Mouse (Mus musculus): ENCODE measurements at regions not wholly inside any gene's neighbourhood (a gene's known extent, or its start where the extent isn't known, plus 50 kb on each side); places are given as distances from the start of the nearest gene placed in this dataset.
A peak's percentile ranks its signal among the peaks of the same experiment; 100 is the strongest.

DNA sequence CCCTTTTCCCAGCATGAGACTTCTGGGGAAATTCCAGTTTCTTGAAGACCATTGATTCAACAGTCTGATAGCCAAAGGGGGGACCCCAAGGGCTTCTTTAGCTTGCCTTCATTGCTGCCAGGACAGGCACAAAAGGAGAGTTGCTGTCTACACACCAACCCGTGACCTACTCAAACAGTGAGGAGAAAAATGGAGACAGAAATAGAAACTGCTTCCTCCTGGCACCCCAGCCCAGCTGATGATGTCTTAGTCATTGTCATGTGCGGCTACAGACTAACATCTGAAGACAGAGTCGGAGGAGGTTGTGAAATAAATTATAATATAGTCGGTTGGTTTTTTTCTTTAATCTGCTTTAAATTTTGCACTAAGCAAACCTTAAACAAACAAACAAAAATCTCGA is 243.2 kb upstream of the Jmjd1c start:
- H3K36me3 ChIP-seq (replicated peaks; ENCODE audit: insufficient read depth, low read length): no peaks in the 10 kb centered on the region
- TF ChIP-seq EP300 (IDR thresholded peaks at IDR 0.05; ENCODE audit: low read depth) (no peak), CTCF (IDR thresholded peaks at IDR 0.05; ENCODE audit: low read depth) (no peak)
- H3K9me3 ChIP-seq (ENCODE audit: low read length): no peaks in the 10 kb centered on the region
- H3K4me3 ChIP-seq (ENCODE audit: low read depth, low read length): no peak overlapping the region
- no peak for DNase-seq
- no peak overlapping the region for H3K9ac ChIP-seq (replicated peaks)
- no peaks in the 10 kb centered on the region for H3K27me3 ChIP-seq (ENCODE audit: insufficient read depth, low read length)
- 21% methylated on average over 5 of the region's 5 CpGs for WGBS (ENCODE audit: insufficient replicate concordance)
- peak; percentile 61; the same call in 1 of the 2 replicates for ATAC-seq
- H3K4me1 ChIP-seq (ENCODE audit: insufficient read depth): 0 out of 2 replicates have a peak, but pooled peaks cover 4% of the 10 kb centered on the region
- H3K4me2 ChIP-seq (ENCODE audit: low read depth, low read length): peak overlapping the region; percentile 47
- H3K27ac ChIP-seq (ENCODE audit: low read depth): 0 out of 2 replicates have a peak overlapping the region, but pooled peaks have one; percentile 5

DNA sequence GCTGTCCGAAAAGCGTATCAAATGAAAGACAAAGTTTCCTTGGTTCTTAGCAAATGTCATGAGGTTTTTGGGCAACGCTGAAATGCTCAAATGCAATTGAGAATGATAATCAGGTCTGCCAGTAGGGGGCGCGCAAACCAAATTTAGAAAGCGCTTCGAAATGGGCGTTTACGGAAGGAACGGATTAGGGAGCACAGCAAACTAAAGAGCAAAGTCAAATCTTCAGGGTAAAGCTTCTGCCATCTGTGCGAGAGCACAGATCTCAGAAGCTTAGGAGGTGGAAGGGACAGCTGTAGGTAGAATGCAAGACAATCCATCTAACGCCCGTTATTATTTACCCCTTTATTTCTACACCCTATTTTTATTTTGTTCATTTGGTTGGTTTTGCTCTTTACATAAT is 242.7 kb upstream of the Jmjd1c start:
- Histone ChIP-seq H3K27me3 (ENCODE audit: insufficient read depth, low read length) (no peaks in the 10 kb centered on the region), H3K9ac (replicated peaks) (no peak overlapping the region), H3K27ac (ENCODE audit: low read depth) (0 out of 2 replicates have a peak overlapping the region, but pooled peaks have one; percentile 5), H3K4me3 (ENCODE audit: low read depth, low read length) (no peak overlapping the region), H3K36me3 (replicated peaks; ENCODE audit: insufficient read depth, low read length) (no peaks in the 10 kb centered on the region), H3K4me1 (ENCODE audit: insufficient read depth) (0 out of 2 replicates have a peak, but pooled peaks cover 3% of the 10 kb centered on the region), H3K4me2 (ENCODE audit: low read depth, low read length) (peak overlapping the region; percentile 47), H3K9me3 (ENCODE audit: low read length) (no peaks in the 10 kb centered on the region)
- TF ChIP-seq EP300 (IDR thresholded peaks at IDR 0.05; ENCODE audit: low read depth) (no peak), CTCF (IDR thresholded peaks at IDR 0.05; ENCODE audit: low read depth) (peak; percentile 91)
- ATAC-seq: peak; percentile 54
- peak; percentile 84 for DNase-seq
- WGBS (ENCODE audit: insufficient replicate concordance): 6% methylated on average over 13 of the region's 13 CpGs

DNA sequence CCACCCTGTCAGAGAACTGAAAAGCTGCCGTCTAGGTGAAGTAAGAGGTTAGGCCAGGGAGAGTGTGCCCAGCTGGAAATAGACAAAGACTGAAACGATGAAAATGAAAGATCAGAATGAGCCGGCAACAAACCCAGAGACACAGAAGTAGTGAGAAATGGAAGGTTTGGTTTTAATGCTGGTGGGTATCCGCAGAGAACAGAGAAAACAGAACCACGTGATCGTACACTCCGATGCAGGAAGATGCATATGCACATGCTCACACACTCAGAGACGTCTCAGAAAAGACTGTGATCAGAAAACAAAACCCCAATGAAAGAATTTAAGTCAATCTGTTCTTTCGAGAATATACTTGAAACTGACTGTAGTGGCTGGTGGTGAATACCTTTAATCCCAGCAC is 241.0 kb upstream of the Jmjd1c start:
- Histone ChIP-seq H3K9ac (replicated peaks) (no peak overlapping the region), H3K9me3 (ENCODE audit: low read length) (no peaks in the 10 kb centered on the region), H3K27me3 (ENCODE audit: insufficient read depth, low read length) (no peaks in the 10 kb centered on the region), H3K4me3 (ENCODE audit: low read depth, low read length) (no peak overlapping the region), H3K27ac (ENCODE audit: low read depth) (no peak overlapping the region), H3K4me1 (ENCODE audit: insufficient read depth) (no peaks in the 10 kb centered on the region), H3K4me2 (ENCODE audit: low read depth, low read length) (no peak overlapping the region), H3K36me3 (replicated peaks; ENCODE audit: insufficient read depth, low read length) (no peaks in the 10 kb centered on the region)
- TF ChIP-seq EP300 (IDR thresholded peaks at IDR 0.05; ENCODE audit: low read depth): no peak
- no peak for TF ChIP-seq CTCF (IDR thresholded peaks at IDR 0.05; ENCODE audit: low read depth)
- DNase-seq (no peak), ATAC-seq (no peak)
- WGBS (ENCODE audit: insufficient replicate concordance): 83% methylated on average over 9 of the region's 9 CpGs

GRCm38 (mm10) chr10:66857330-66857729 is 238.6 kb upstream of the Jmjd1c start:
- no peaks in the 10 kb centered on the region for H3K9me3 ChIP-seq (ENCODE audit: low read length)
- H3K27me3 ChIP-seq (ENCODE audit: insufficient read depth, low read length): no peaks in the 10 kb centered on the region
- H3K4me3 ChIP-seq (ENCODE audit: low read depth, low read length): no peak overlapping the region
- H3K4me2 ChIP-seq (ENCODE audit: low read depth, low read length): no peak overlapping the region
- ATAC-seq (no peak), DNase-seq (no peak)
- H3K27ac ChIP-seq (ENCODE audit: low read depth): no peak overlapping the region
- H3K9ac ChIP-seq (replicated peaks): no peak overlapping the region
- TF ChIP-seq CTCF (IDR thresholded peaks at IDR 0.05; ENCODE audit: low read depth) (no peak), EP300 (IDR thresholded peaks at IDR 0.05; ENCODE audit: low read depth) (no peak)
- WGBS (ENCODE audit: insufficient replicate concordance): 58% methylated on average over 7 of the region's 7 CpGs
- no peaks in the 10 kb centered on the region for H3K4me1 ChIP-seq (ENCODE audit: insufficient read depth)
- no peaks in the 10 kb centered on the region for H3K36me3 ChIP-seq (replicated peaks; ENCODE audit: insufficient read depth, low read length)

DNA sequence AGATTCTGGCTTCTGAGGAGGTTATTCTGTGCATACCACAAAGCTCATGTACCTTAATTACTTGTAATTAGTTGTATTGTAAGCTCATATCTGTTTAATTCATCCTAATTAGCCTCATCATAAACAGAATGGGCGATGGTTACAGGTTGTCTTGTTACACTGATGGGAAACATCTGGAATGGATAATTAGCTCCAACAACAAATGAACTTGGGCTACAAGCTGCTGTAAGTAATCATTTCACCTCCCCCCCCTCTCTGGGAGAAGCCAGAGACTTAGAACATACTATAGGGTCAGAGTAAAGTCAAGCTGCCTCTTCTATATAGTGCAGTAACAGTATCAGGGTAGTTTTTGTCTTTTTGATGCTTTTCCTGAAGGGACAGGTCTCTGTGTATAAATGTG is 234.5 kb upstream of the Jmjd1c start:
- Histone ChIP-seq H3K4me2 (ENCODE audit: low read depth, low read length) (no peak overlapping the region), H3K27me3 (ENCODE audit: insufficient read depth, low read length) (no peaks in the 10 kb centered on the region), H3K36me3 (replicated peaks; ENCODE audit: insufficient read depth, low read length) (no peaks in the 10 kb centered on the region), H3K27ac (ENCODE audit: low read depth) (no peak overlapping the region), H3K9me3 (ENCODE audit: low read length) (no peaks in the 10 kb centered on the region), H3K4me3 (ENCODE audit: low read depth, low read length) (no peak overlapping the region), H3K9ac (replicated peaks) (no peak overlapping the region), H3K4me1 (ENCODE audit: insufficient read depth) (peaks cover 2% of the 10 kb centered on the region; the same call in 1 of the 2 replicates)
- DNase-seq (no peak), ATAC-seq (no peak)
- 59% methylated on average over 1 of the region's 1 CpGs for WGBS (ENCODE audit: insufficient replicate concordance)
- TF ChIP-seq EP300 (IDR thresholded peaks at IDR 0.05; ENCODE audit: low read depth): no peak
- no peak for TF ChIP-seq CTCF (IDR thresholded peaks at IDR 0.05; ENCODE audit: low read depth)

DNA sequence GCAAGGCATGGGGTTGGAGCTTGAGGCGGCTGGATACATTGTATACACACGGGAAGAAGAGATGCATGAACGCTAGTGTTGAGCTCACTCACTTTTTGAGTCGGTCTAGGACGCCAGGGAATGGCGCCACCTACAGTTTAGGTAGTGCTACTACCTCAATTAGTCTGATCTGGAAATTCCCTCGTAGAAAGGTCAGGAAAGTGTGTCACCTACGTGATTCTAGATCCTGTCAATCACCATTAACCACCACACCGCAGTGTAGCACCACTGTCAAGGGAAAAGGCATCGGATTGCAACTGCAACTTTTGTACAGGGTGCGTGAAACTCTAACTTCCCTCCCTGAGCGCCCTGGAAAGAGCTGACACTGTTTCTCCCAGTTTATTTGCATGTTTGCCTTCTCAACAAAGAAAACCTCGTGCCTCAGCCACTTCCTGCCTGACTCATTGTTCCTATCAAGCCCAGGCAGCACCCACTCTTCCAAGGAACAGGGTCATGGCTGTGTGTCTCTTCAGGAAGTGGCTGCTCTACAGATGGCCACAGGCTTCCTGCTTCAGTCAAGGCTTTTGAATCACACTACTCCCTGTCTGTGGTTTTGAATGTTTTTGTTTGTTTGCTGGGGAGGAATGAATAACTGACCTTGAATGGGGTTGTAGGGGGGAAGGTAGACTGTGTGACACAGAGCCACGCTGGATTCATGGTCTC is 231.6 kb upstream of the Jmjd1c start:
- no peaks in the 10 kb centered on the region for H3K9me3 ChIP-seq (ENCODE audit: low read length)
- TF ChIP-seq CTCF (IDR thresholded peaks at IDR 0.05; ENCODE audit: low read depth): peak; percentile 71
- TF ChIP-seq EP300 (IDR thresholded peaks at IDR 0.05; ENCODE audit: low read depth): peak; percentile 86
- peak; percentile 46 for DNase-seq
- no peaks in the 10 kb centered on the region for H3K27me3 ChIP-seq (ENCODE audit: insufficient read depth, low read length)
- 22% methylated on average over 14 of the region's 14 CpGs for WGBS (ENCODE audit: insufficient replicate concordance)
- no peaks in the 10 kb centered on the region for H3K36me3 ChIP-seq (replicated peaks; ENCODE audit: insufficient read depth, low read length)
- peaks cover 2% of the 10 kb centered on the region; the same call in 1 of the 2 replicates for H3K4me1 ChIP-seq (ENCODE audit: insufficient read depth)
- H3K4me2 ChIP-seq (ENCODE audit: low read depth, low read length): peak overlapping the region; percentile 28; the same call in 1 of the 2 replicates
- ATAC-seq: peak; percentile 91
- peak overlapping the region; percentile 53 for H3K27ac ChIP-seq (ENCODE audit: low read depth)
- no peak overlapping the region for H3K9ac ChIP-seq (replicated peaks)
- H3K4me3 ChIP-seq (ENCODE audit: low read depth, low read length): no peak overlapping the region
